Mouse (Mus musculus): Measurements from ENCODE around the gene Cmtm8. TPM values are rescaled to one million over a fixed set of nuclear protein-coding genes. Genes with fewer than 3 reads are reported as not detected.

The Cmtm8 gene
- total and polyA plus RNA-seq, 3 experiments = 0.16 TPM; not detected in 2

DNA sequence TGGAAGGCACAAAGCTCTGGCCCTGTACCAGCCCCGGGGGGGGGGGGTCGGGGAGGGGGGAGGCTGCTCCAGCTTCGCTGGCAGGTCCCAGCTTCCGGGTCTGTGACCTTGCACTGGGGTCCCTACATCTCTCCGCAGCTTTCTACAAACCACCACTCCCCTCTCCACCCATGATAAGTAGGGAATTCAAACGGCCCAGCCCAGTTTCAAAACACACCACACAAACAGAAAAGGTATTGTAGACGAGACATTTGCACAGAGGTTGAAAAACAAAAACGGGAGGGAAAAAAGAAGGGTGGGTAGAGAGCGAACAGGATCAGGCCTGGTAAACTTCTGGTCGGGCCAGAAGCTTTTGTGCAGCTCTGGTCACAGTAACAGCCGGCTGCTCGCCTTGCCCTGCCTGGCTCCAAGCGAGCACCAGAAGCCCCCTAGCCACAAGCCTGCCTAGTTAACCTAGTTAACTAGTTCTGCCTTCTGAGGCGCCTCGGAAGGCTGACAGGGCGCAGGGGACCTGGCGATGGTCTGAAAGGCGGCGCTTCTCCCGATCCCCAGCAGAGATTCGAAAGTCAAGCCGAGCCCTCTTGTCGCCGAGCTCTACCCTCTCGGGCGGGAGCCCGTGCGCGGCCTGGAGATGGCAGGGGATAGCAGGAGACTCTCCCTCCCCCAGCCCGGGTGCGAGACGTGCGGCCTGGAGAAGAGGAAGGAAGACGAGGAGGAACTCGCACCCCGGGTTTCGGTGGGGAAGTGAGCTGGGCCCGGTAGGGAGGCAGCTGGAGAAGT is 63.0 kb downstream of the Cmtm8 start:
- Histone ChIP-seq H3K4me1 (ENCODE audit: insufficient read depth, low read depth, low read length) (peaks cover 58% of the 10 kb centered on the region), H3K36me3 (replicated peaks) (peaks cover 35% of the 10 kb centered on the region), H3K27me3 (ENCODE audit: insufficient read depth, low read length) (no peaks in the 10 kb centered on the region), H3K9me3 (replicated peaks) (peaks cover 12% of the 10 kb centered on the region), H3K4me3 (ENCODE audit: low read depth, low read length) (peak overlapping the region; percentile 76)
- no peak for ATAC-seq (ENCODE audit: extremely low read depth, insufficient number of reproducible peaks, low FRiP score, poor library complexity, severe bottlenecking)
- DNase-seq (ENCODE audit: low spot score) = peak; percentile 38
- TF ChIP-seq POLR2AphosphoS5 (IDR thresholded peaks at IDR 0.05; ENCODE audit: insufficient replicate concordance, low read depth, low read length) (no peak), TAL1 (conservative IDR thresholded peaks at IDR 0.05; ENCODE audit: low read depth, low read length) (no peak), GATA1 (IDR thresholded peaks at IDR 0.05; ENCODE audit: borderline replicate concordance, low read length) (no peak), GATA2 (IDR thresholded peaks at IDR 0.05; ENCODE audit: borderline replicate concordance, low read depth, low read length) (no peak), CTCF (IDR thresholded peaks at IDR 0.05; ENCODE audit: low read depth, low read length) (no peak)

GRCm38 (mm10) chr9:114779984-114780745 is 63.8 kb downstream of the Cmtm8 start:
- H3K9me3 ChIP-seq (replicated peaks) = peaks cover 12% of the 10 kb centered on the region
- peaks cover 43% of the 10 kb centered on the region for H3K36me3 ChIP-seq (replicated peaks)
- DNase-seq (ENCODE audit: low spot score) (no peak), ATAC-seq (ENCODE audit: extremely low read depth, insufficient number of reproducible peaks, low FRiP score, poor library complexity, severe bottlenecking) (no peak)
- no peak for TF ChIP-seq POLR2AphosphoS5 (IDR thresholded peaks at IDR 0.05; ENCODE audit: insufficient replicate concordance, low read depth, low read length)
- TF ChIP-seq TAL1 (conservative IDR thresholded peaks at IDR 0.05; ENCODE audit: low read depth, low read length) = no peak
- TF ChIP-seq CTCF (IDR thresholded peaks at IDR 0.05; ENCODE audit: low read depth, low read length) = no peak
- TF ChIP-seq GATA1 (IDR thresholded peaks at IDR 0.05; ENCODE audit: borderline replicate concordance, low read length) = no peak
- TF ChIP-seq GATA2 (IDR thresholded peaks at IDR 0.05; ENCODE audit: borderline replicate concordance, low read depth, low read length) = no peak
- no peaks in the 10 kb centered on the region for H3K27me3 ChIP-seq (ENCODE audit: insufficient read depth, low read length)
- H3K4me3 ChIP-seq (ENCODE audit: low read depth, low read length) = peak overlapping the region; percentile 76
- peaks cover 58% of the 10 kb centered on the region for H3K4me1 ChIP-seq (ENCODE audit: insufficient read depth, low read depth, low read length)

DNA sequence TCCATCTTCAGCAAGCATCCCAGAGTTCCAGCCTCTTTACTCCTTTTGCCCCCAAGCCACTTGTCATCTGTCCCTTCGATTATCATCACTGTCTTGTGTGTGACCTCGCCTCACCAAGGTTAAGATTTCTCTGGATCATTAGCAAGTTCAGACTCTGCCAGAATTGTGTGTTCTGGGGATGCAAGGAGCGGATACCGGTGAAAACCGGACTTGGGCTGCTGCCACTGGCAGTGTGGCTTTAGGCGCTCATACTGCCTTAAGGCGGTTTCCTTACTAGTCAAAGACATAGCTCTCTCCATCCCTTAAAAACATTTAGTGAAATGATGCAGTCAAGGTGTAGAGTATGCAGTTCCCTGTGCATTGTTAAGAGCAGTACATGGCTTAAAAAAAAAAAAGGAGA is 65.1 kb downstream of the Cmtm8 start:
- H3K27me3 ChIP-seq (ENCODE audit: insufficient read depth, low read length) = no peaks in the 10 kb centered on the region
- H3K36me3 ChIP-seq (replicated peaks) = peaks cover 55% of the 10 kb centered on the region
- H3K9me3 ChIP-seq (replicated peaks) = peaks cover 14% of the 10 kb centered on the region
- TF ChIP-seq CTCF (IDR thresholded peaks at IDR 0.05; ENCODE audit: low read depth, low read length) = no peak
- TF ChIP-seq POLR2AphosphoS5 (IDR thresholded peaks at IDR 0.05; ENCODE audit: insufficient replicate concordance, low read depth, low read length) = no peak
- TF ChIP-seq GATA1 (IDR thresholded peaks at IDR 0.05; ENCODE audit: borderline replicate concordance, low read length) = no peak
- TF ChIP-seq TAL1 (conservative IDR thresholded peaks at IDR 0.05; ENCODE audit: low read depth, low read length) = no peak
- TF ChIP-seq GATA2 (IDR thresholded peaks at IDR 0.05; ENCODE audit: borderline replicate concordance, low read depth, low read length) = no peak
- H3K4me1 ChIP-seq (ENCODE audit: insufficient read depth, low read depth, low read length) = peaks cover 60% of the 10 kb centered on the region
- DNase-seq (ENCODE audit: low spot score) (no peak), ATAC-seq (ENCODE audit: extremely low read depth, insufficient number of reproducible peaks, low FRiP score, poor library complexity, severe bottlenecking) (no peak)
- peak overlapping the region; percentile 76; the same call in 1 of the 2 replicates for H3K4me3 ChIP-seq (ENCODE audit: low read depth, low read length)

DNA sequence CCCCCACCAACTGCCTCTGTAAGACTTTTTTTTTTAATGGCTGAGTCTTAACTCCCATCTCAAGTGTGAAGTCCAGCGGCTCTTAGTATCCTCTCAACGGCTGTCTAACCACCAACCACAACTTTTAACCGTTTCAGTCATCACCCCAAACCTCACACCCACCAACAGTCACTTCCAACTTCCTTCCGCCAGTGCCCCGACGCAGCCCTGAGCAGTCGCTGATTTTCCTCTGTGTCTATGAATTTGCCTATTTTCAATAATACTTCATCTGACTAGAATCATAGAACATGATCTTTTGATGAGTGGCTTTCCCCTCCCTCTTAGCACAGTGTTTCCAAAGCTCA is 65.9 kb downstream of the Cmtm8 start:
- H3K4me3 ChIP-seq (ENCODE audit: low read depth, low read length) = peak overlapping the region; percentile 62; the same call in 1 of the 2 replicates
- TF ChIP-seq CTCF (IDR thresholded peaks at IDR 0.05; ENCODE audit: low read depth, low read length) (no peak), POLR2AphosphoS5 (IDR thresholded peaks at IDR 0.05; ENCODE audit: insufficient replicate concordance, low read depth, low read length) (no peak), GATA1 (IDR thresholded peaks at IDR 0.05; ENCODE audit: borderline replicate concordance, low read length) (no peak), GATA2 (IDR thresholded peaks at IDR 0.05; ENCODE audit: borderline replicate concordance, low read depth, low read length) (no peak), TAL1 (conservative IDR thresholded peaks at IDR 0.05; ENCODE audit: low read depth, low read length) (no peak)
- H3K27me3 ChIP-seq (ENCODE audit: insufficient read depth, low read length) = no peaks in the 10 kb centered on the region
- H3K9me3 ChIP-seq (replicated peaks) = peaks cover 17% of the 10 kb centered on the region
- ATAC-seq (ENCODE audit: extremely low read depth, insufficient number of reproducible peaks, low FRiP score, poor library complexity, severe bottlenecking) = peak; percentile 66
- H3K36me3 ChIP-seq (replicated peaks) = peaks cover 63% of the 10 kb centered on the region
- DNase-seq (ENCODE audit: low spot score) = peak; percentile 50
- H3K4me1 ChIP-seq (ENCODE audit: insufficient read depth, low read depth, low read length) = peaks cover 60% of the 10 kb centered on the region

- Histone ChIP-seq H3K4me1 (ENCODE audit: insufficient read depth, low read depth, low read length) (peaks cover 64% of the 10 kb centered on the region), H3K9me3 (replicated peaks) (peaks cover 22% of the 10 kb centered on the region), H3K4me3 (ENCODE audit: low read depth, low read length) (peak overlapping the region; percentile 62; the same call in 1 of the 2 replicates), H3K27me3 (ENCODE audit: insufficient read depth, low read length) (no peaks in the 10 kb centered on the region), H3K36me3 (replicated peaks) (peaks cover 69% of the 10 kb centered on the region)
- DNase-seq (ENCODE audit: low spot score) (no peak), ATAC-seq (ENCODE audit: extremely low read depth, insufficient number of reproducible peaks, low FRiP score, poor library complexity, severe bottlenecking) (no peak)
- TF ChIP-seq TAL1 (conservative IDR thresholded peaks at IDR 0.05; ENCODE audit: low read depth, low read length) (no peak), GATA2 (IDR thresholded peaks at IDR 0.05; ENCODE audit: borderline replicate concordance, low read depth, low read length) (no peak), GATA1 (IDR thresholded peaks at IDR 0.05; ENCODE audit: borderline replicate concordance, low read length) (no peak)
Measured at GRCm38 (mm10) chr9:114777178-114778046, 66.5 kb downstream of the Cmtm8 start.
